Mouse (Mus musculus): ENCODE results near the gene Mx1.

Gene Mx1

GRCm38 (mm10) chr16:97443670-97444263 is 18.9 kb downstream of the Mx1 start:
- DNase-seq, result no peak

- no peak for DNase-seq
These were observed 20.7 kb downstream of the Mx1 start for GRCm38 (mm10) chr16:97441967-97442366.

GRCm38 (mm10) chr16:97438191-97438590 is 24.5 kb downstream of the Mx1 start:
- DNase-seq, result no peak

- no peak for DNase-seq
These were observed 25.2 kb downstream of the Mx1 start for GRCm38 (mm10) chr16:97437448-97438056.

GRCm38 (mm10) chr16:97434206-97434605 is 28.5 kb downstream of the Mx1 start:
- no peak for DNase-seq

- DNase-seq, result no peak
These were observed 31.4 kb downstream of the Mx1 start for GRCm38 (mm10) chr16:97431328-97431727.

- DNase-seq, result no peak
These were observed 32.6 kb downstream of the Mx1 start for GRCm38 (mm10) chr16:97430091-97430490.

GRCm38 (mm10) chr16:97428026-97428425 is 34.7 kb downstream of the Mx1 start:
- DNase-seq, result no peak

GRCm38 (mm10) chr16:97423627-97424026 is 39.1 kb downstream of the Mx1 start:
- DNase-seq, result no peak

GRCm38 (mm10) chr16:97421671-97422070 is 41.0 kb downstream of the Mx1 start:
- DNase-seq, result no peak

- peak; percentile 52 for DNase-seq
These were observed 43.8 kb downstream of the Mx1 start for GRCm38 (mm10) chr16:97418749-97419453.

- DNase-seq, result peak; percentile 47
These were observed 44.7 kb downstream of the Mx1 start for GRCm38 (mm10) chr16:97417896-97418542.

GRCm38 (mm10) chr16:97405476-97406012 is 57.2 kb downstream of the Mx1 start:
- DNase-seq, result no peak

- no peak for DNase-seq
These were observed 60.4 kb downstream of the Mx1 start for GRCm38 (mm10) chr16:97402213-97402785.

- no peak for DNase-seq
These were observed 61.0 kb downstream of the Mx1 start for GRCm38 (mm10) chr16:97401741-97402140.

GRCm38 (mm10) chr16:97399991-97400390 is 62.7 kb downstream of the Mx1 start:
- DNase-seq, result no peak

- no peak for DNase-seq
These were observed 64.7 kb downstream of the Mx1 start for GRCm38 (mm10) chr16:97397945-97398531.
